Mouse (Mus musculus): ENCODE data around the gene Lrmda. TPM values are rescaled to one million over a fixed set of nuclear protein-coding genes. Genes with fewer than 3 reads are reported as not detected.

Gene Lrmda
- polyA plus RNA-seq, 1 experiment: 0.51 TPM

- Histone ChIP-seq H3K4me1 (replicated peaks; ENCODE audit: control insufficient read depth, insufficient read depth, low read length) (no peaks in the 10 kb centered on the region), H3K27me3 (ENCODE audit: control insufficient read depth, insufficient read depth, low read length) (no peaks in the 10 kb centered on the region), H3K4me3 (ENCODE audit: control insufficient read depth, insufficient read depth, low read length) (no peak overlapping the region), H3K27ac (ENCODE audit: control insufficient read depth, insufficient read depth, low read length) (no peak overlapping the region), H3K36me3 (ENCODE audit: control insufficient read depth, insufficient read depth, low read length) (no peaks in the 10 kb centered on the region)
- DNase-seq: peak; percentile 33
- WGBS: 27% methylated on average over 4 of the region's 4 CpGs
- no peak for TF ChIP-seq POLR2A (IDR thresholded peaks at IDR 0.05; ENCODE audit: control insufficient read depth, extremely low read depth, insufficient read depth, low read length, poor library complexity)
- no peak for TF ChIP-seq CTCF (IDR thresholded peaks at IDR 0.05; ENCODE audit: borderline replicate concordance, control insufficient read depth, extremely low read depth, insufficient read depth, low read length, poor library complexity)
These were observed 1026.8 kb downstream of the Lrmda start for GRCm38 (mm10) chr14:23046330-23046729.

GRCm38 (mm10) chr14:23051441-23051840 is 1031.9 kb downstream of the Lrmda start:
- Histone ChIP-seq H3K4me3 (ENCODE audit: control insufficient read depth, insufficient read depth, low read length) (no peak overlapping the region), H3K4me1 (replicated peaks; ENCODE audit: control insufficient read depth, insufficient read depth, low read length) (no peaks in the 10 kb centered on the region), H3K27me3 (ENCODE audit: control insufficient read depth, insufficient read depth, low read length) (no peaks in the 10 kb centered on the region), H3K27ac (ENCODE audit: control insufficient read depth, insufficient read depth, low read length) (no peak overlapping the region), H3K36me3 (ENCODE audit: control insufficient read depth, insufficient read depth, low read length) (no peaks in the 10 kb centered on the region)
- WGBS: 88% methylated on average over 7 of the region's 7 CpGs
- no peak for DNase-seq
- no peak for TF ChIP-seq POLR2A (IDR thresholded peaks at IDR 0.05; ENCODE audit: control insufficient read depth, extremely low read depth, insufficient read depth, low read length, poor library complexity)
- TF ChIP-seq CTCF (IDR thresholded peaks at IDR 0.05; ENCODE audit: borderline replicate concordance, control insufficient read depth, extremely low read depth, insufficient read depth, low read length, poor library complexity): no peak

- WGBS: 93% methylated on average over 11 of the region's 11 CpGs
- H3K27me3 ChIP-seq (ENCODE audit: control insufficient read depth, insufficient read depth, low read length): no peaks in the 10 kb centered on the region
- no peaks in the 10 kb centered on the region for H3K36me3 ChIP-seq (ENCODE audit: control insufficient read depth, insufficient read depth, low read length)
- no peak overlapping the region for H3K4me3 ChIP-seq (ENCODE audit: control insufficient read depth, insufficient read depth, low read length)
- no peak for DNase-seq
- no peak overlapping the region for H3K27ac ChIP-seq (ENCODE audit: control insufficient read depth, insufficient read depth, low read length)
- H3K4me1 ChIP-seq (replicated peaks; ENCODE audit: control insufficient read depth, insufficient read depth, low read length): no peaks in the 10 kb centered on the region
- TF ChIP-seq CTCF (IDR thresholded peaks at IDR 0.05; ENCODE audit: borderline replicate concordance, control insufficient read depth, extremely low read depth, insufficient read depth, low read length, poor library complexity): no peak
- no peak for TF ChIP-seq POLR2A (IDR thresholded peaks at IDR 0.05; ENCODE audit: control insufficient read depth, extremely low read depth, insufficient read depth, low read length, poor library complexity)
These were observed 1033.5 kb downstream of the Lrmda start for GRCm38 (mm10) chr14:23052833-23053592.

GRCm38 (mm10) chr14:23057228-23057976 is 1037.9 kb downstream of the Lrmda start:
- H3K27ac ChIP-seq (ENCODE audit: control insufficient read depth, insufficient read depth, low read length): no peak overlapping the region
- no peak overlapping the region for H3K4me3 ChIP-seq (ENCODE audit: control insufficient read depth, insufficient read depth, low read length)
- no peaks in the 10 kb centered on the region for H3K36me3 ChIP-seq (ENCODE audit: control insufficient read depth, insufficient read depth, low read length)
- WGBS: 93% methylated on average over 6 of the region's 6 CpGs
- H3K27me3 ChIP-seq (ENCODE audit: control insufficient read depth, insufficient read depth, low read length): no peaks in the 10 kb centered on the region
- no peaks in the 10 kb centered on the region for H3K4me1 ChIP-seq (replicated peaks; ENCODE audit: control insufficient read depth, insufficient read depth, low read length)
- no peak for DNase-seq
- no peak for TF ChIP-seq CTCF (IDR thresholded peaks at IDR 0.05; ENCODE audit: borderline replicate concordance, control insufficient read depth, extremely low read depth, insufficient read depth, low read length, poor library complexity)
- no peak for TF ChIP-seq POLR2A (IDR thresholded peaks at IDR 0.05; ENCODE audit: control insufficient read depth, extremely low read depth, insufficient read depth, low read length, poor library complexity)

GRCm38 (mm10) chr14:23057987-23058386 is 1038.5 kb downstream of the Lrmda start:
- no peak overlapping the region for H3K27ac ChIP-seq (ENCODE audit: control insufficient read depth, insufficient read depth, low read length)
- TF ChIP-seq POLR2A (IDR thresholded peaks at IDR 0.05; ENCODE audit: control insufficient read depth, extremely low read depth, insufficient read depth, low read length, poor library complexity) (no peak), CTCF (IDR thresholded peaks at IDR 0.05; ENCODE audit: borderline replicate concordance, control insufficient read depth, extremely low read depth, insufficient read depth, low read length, poor library complexity) (no peak)
- no peaks in the 10 kb centered on the region for H3K4me1 ChIP-seq (replicated peaks; ENCODE audit: control insufficient read depth, insufficient read depth, low read length)

GRCm38 (mm10) chr14:23078719-23079118 is 1059.2 kb downstream of the Lrmda start:
- Histone ChIP-seq H3K27me3 (ENCODE audit: control insufficient read depth, insufficient read depth, low read length) (no peaks in the 10 kb centered on the region), H3K4me1 (replicated peaks; ENCODE audit: control insufficient read depth, insufficient read depth, low read length) (no peaks in the 10 kb centered on the region), H3K4me3 (ENCODE audit: control insufficient read depth, insufficient read depth, low read length) (no peak overlapping the region), H3K36me3 (ENCODE audit: control insufficient read depth, insufficient read depth, low read length) (no peaks in the 10 kb centered on the region), H3K27ac (ENCODE audit: control insufficient read depth, insufficient read depth, low read length) (no peak overlapping the region)
- no peak for DNase-seq
- TF ChIP-seq POLR2A (IDR thresholded peaks at IDR 0.05; ENCODE audit: control insufficient read depth, extremely low read depth, insufficient read depth, low read length, poor library complexity): no peak
- no peak for TF ChIP-seq CTCF (IDR thresholded peaks at IDR 0.05; ENCODE audit: borderline replicate concordance, control insufficient read depth, extremely low read depth, insufficient read depth, low read length, poor library complexity)
- 76% methylated on average over 1 of the region's 1 CpGs for WGBS

More at GRCm38 (mm10) chr14:23057987-23058386, 1038.5 kb downstream of the Lrmda start:
- no peaks in the 10 kb centered on the region for H3K36me3 ChIP-seq (ENCODE audit: control insufficient read depth, insufficient read depth, low read length)
- 94% methylated on average over 2 of the region's 2 CpGs for WGBS
- H3K4me3 ChIP-seq (ENCODE audit: control insufficient read depth, insufficient read depth, low read length): no peak overlapping the region
- DNase-seq: no peak
- no peaks in the 10 kb centered on the region for H3K27me3 ChIP-seq (ENCODE audit: control insufficient read depth, insufficient read depth, low read length)
